Mouse (Mus musculus) frontal cortex, postnatal 14 days (tissue): ENCODE results near the gene Mdm2.
"Not testable (repeated sequence)": the region's sequence is repeated elsewhere in the genome, so short reads cannot be mapped to it uniquely, and the experiment has no call there.

Experiments used
- DNase-seq, 2 experiments: peaks; one replicate each; pipeline ENCODE4 v3.0.0; 2022; ENCODE audit warnings: low spot score in 2 of 2

Mdm2 gene

DNA sequence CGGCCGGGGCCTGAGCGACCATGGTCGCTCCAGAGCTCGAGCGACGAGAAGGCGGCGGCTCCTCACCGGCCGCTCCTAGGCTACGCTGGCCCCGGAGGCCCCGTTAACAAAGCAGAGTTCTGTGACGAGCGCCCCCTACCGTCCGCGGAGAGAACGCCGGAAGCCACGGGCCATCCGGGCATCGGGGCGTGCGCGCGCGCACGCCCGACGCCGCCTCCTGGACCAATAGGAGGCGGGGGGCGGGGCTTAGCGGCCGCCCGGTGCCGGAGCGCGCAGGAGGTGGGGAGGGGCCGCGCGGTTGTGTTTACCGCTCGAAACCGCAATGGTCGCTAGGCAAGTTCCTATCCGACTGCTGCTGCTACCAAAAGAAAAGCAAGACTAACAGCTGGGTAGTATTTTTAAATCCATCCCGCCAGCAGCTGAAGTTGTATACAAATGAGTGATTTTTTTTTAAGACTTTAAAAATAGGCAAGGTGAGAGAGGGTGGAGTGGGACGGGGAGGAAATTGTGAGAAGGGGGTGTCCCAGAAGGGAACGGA lies at the start of gene Mdm2:
Gene Mdm2 (minus strand): TSS at position 155 of the 538 bp plus-strand sequence.
- peak; percentile 85 to 95 for DNase-seq

GRCm38 (mm10) chr10:117759844-117760630 lies 49.5 kb upstream of the Mdm2 start:
- DNase-seq = no peak

GRCm38 (mm10) chr10:117758749-117759727 lies 48.5 kb upstream of the Mdm2 start:
- no peak for DNase-seq

- not testable (repeated sequence) for DNase-seq
Observed at GRCm38 (mm10) chr10:117758344-117758743, 47.8 kb upstream of the Mdm2 start.

- no peak for DNase-seq
Observed at GRCm38 (mm10) chr10:117757796-117758342, 47.3 kb upstream of the Mdm2 start.

GRCm38 (mm10) chr10:117757259-117757658 lies 46.7 kb upstream of the Mdm2 start:
- no peak for DNase-seq

DNA sequence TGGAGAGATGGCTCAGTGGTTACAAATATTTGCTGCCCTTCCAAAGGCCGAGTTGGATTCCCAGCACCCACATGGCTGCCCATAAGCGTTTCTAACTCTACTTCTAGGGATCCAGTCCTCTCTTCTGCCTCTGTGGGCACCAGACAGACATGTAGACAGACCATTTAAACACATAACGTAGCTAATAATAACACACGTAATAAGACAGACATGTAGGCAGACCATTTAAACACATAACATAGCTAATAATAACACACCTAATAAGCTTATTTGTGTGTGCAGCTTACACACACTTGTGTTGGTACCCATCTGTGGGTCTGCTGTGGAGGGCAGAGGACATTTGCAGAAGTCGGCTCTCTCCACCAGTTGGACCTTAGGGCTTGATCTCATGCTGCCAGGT lies 46.2 kb upstream of the Mdm2 start:
- DNase-seq = no peak

DNA sequence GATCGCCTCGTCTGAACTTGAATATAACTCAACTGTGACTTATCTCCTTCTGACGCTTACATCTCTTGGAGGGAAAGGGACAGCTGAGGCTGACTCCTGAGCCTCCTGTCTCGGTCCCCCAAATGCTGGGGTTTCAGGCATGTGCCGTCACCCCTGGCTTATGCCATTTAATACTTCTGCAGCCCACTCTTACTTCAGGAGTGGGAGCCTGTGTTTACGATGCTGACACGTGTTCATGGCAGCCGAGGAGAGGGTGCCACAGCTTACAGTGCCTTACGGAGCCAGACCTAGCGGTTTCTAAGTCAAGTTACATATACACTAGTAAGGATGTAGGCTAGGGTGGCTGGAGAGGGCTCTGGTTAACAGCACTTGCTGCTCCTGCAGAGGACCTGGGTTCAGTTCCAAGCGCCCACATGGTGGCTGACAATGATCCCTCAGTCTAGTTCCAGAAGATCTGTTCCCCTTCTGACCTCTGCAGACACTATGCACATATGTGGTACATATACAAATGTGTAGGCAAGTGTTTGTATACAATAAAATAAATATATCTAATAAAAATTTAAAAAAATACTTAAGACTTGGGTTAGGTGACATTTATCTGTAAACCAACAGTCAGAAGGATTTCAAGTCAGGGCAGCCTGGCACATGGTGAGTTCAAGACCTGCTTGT lies 45.4 kb upstream of the Mdm2 start:
- no peak for DNase-seq

DNA sequence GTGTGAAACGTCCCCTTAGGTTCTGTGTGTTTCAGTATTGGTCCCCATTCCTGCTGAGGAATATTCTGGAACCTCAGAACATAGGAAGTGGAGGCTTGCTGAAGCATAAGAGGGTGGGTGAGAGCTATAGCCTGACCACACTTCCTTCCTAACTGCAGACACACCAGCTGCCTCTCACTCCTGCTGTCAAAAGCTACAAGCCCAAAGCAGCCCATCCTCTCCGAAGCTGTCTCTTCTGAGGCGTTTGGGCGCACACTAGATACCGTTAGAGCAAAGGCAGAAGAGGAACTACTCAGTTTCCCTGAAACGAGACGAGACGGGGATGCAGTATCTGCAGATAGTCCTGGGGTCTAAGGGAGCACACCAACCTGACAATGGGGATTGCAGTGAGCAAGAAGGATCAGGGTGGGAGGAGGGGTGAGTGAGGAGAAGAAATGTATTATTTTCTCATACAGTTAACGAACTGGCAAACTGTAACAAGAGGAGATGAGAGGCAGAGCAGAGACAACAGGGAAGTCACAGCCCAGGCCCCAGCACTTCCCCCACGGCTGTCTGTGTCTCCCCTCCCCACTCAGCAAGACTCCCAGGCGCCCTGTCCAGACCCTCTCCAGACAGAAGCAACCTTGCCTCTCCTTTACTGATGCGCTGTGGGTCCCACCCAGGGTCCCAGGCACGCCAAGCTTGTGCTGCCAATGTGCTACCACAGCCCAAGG lies 44.7 kb upstream of the Mdm2 start:
- DNase-seq = no peak

DNA sequence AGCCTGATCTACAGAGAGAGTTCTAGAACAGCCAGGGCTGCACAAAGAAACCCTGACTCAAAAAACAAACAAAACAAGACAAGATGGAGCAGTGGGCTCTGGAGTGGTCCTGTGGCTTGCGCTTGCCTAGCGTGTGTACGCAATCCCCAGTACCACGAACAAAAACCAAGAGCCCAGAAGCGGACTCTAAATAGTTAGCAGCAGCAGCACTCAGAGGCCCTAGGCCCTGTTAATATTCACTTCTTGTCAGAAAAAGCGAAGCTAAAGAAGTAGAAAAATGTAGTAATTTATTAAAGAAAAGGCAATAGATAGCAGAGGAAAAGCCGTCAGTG lies 44.0 kb upstream of the Mdm2 start:
- DNase-seq = no peak

DNA sequence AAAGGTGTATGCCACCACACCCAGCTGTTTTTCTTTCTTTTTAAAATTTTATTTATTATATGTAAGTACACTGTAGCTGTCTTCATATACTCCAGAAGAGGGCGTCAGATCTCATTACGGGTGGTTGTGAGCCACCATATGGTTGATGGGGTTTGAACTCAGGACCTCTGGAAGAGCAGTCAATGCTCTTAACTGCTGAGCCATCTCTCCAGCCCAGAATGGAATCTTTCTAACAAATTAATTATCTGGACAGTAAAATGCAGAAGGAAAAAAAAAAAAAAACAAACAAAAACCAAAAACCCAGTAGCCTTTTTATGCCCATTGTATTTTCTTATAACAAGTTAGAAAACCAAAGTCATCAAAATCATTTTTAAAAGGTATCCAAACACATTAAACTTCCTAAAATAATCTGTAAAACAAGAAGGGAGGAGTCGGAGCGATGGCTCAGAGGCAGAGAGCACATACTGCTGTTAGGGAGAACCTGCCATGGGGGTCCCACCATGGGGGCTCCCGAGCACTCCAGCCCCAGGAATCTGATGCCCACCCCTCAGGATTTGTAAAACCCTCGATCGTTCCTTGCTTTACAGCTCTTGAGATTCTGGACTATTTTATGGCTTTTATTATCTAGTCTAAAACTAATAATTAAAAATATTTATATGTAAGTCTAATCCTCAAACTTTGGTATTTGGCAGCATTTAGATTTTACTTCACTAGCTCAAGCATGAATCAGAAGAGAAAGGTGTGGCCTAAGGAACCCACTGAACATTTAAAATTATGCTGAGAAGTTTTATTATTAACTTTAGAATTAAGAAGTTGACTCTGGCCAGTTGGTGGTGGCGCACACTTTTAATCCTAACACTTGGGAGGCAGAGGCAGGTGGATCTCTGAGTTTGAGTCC lies 43.4 kb upstream of the Mdm2 start:
- no peak for DNase-seq

DNA sequence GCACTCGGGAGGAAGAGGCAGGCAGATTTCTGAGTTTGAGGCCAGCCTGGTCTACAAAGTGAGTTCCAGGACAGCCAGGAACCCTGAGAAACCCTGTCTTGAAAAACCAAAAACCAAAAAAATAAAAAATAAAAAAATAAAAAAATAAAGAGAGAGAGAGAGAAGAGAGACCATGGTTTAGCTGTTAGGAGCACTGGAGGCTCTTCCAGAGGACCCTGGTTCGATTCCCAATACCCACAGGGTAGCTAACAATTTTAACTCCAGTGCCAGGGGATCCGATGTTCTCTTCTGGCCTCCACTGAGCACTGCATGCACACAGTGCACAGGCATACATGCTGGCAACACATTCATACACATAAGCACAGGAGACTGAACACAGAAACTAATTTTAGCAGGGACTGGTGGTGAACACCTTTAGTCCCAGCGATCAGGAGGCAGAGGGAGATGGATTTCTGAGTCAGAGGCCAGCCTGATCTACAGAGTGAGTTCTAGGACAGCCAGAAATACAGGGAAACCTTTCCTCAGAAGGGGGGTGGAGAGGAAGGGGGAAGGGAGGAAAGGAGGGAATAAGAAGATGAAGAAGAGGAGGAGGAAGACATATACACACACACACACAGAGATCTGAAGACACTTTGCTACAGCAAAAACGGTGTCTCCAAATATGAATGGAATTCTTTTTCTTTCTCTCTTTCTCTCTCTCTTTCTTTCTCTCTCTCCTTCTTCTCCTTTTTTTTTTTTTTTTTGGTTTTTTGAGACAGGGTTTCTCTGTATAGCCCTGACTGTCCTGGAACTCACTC lies 42.5 kb upstream of the Mdm2 start:
- DNase-seq = no peak

- no peak for DNase-seq
Observed at GRCm38 (mm10) chr10:117752304-117752821, 41.8 kb upstream of the Mdm2 start.

DNA sequence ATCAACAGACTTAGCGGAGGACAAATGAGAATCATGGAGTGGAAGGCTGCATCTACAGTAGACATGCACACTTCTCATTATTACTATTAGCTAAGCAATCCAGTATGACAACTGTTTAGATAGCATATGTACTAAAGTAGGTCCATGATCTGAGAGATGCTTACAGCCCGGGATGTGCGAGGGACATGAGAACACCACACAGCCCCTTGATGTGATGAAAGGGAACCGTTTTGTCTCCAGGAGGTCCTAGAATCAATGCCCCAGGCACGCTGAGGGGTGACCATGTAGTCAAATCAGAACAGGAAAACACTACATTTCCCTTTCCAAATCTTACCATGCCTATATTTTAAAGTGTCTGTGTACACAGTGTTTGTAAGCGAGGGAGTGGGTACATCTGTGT lies 41.2 kb upstream of the Mdm2 start:
- no peak for DNase-seq

GRCm38 (mm10) chr10:117751282-117751610 lies 40.7 kb upstream of the Mdm2 start:
- DNase-seq = no peak

DNA sequence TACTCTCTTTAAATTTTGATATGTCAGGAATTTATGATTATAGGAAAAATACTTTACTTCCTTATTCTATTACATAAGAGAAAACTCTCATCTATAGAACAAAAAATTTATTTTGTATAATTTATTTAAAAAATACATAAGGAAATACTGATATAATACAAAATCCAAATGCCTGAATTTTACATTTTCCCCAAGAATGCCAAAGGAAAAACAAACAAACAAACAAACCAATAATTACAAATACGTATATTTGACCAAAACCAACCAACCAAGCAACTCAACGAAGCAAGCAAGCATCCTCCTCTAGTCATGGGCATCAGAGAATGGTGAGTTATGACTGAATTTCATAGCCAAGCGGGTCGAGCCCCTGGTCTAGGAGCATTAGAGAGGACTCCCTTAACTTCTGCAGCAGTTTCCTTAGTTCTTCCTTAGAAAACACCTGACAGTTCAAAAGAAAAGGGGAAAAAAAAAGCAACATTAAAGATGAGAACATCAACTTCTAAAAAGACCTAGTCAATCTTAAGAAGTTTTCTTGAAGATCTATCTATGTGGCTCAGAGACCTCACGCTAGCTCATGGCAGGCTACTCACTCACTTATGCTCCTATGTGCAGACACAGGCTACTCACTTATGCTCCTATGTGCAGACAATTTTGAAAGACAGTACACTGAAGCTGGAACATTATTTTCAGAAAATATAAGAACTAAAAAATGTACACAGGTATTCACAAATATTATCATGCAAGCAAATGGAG lies 40.1 kb upstream of the Mdm2 start:
- DNase-seq = no peak

DNA sequence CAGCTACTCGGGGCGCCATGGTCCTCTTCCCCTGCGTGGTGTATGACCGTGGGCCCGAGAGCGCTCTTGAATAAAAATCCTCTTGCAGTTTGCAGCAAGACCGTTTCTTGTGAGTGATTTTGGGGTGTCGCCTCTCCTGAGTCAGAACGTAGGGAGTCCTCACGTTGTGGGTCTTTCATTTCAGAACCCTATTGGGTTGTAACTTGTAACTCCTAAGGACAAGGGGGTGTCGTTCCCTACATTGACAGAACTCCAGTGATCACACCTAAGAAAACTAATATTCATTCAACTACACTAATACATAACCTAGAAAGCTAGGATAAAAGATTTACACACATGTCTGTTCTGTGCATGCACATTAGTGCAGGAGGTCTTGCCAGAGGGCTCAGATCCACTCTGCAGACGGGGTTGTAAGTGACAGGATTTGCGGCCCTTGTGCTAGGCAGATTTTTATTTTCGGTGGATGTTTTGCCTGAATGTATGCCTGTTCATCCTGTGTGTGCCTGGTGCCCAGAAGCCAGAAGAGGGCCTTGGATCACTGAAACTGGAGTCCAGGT lies 39.3 kb upstream of the Mdm2 start:
- DNase-seq = no peak

- no peak for DNase-seq
Observed at GRCm38 (mm10) chr10:117749050-117749686, 38.6 kb upstream of the Mdm2 start.
